Mouse (Mus musculus) ES-E14 (cell line): ENCODE results near the gene C9orf72.

Experiments
- CHD2 ChIP-seq: IDR thresholded peaks from 2 replicates; pipeline ENCODE4 v1.6.1; 2014; ENCODE audit warnings: mild to moderate bottlenecking, low read depth, low read length, inconsistent platforms
- HCFC1 ChIP-seq: IDR thresholded peaks from 2 replicates; pipeline ENCODE4 v1.6.1; 2012; ENCODE audit warnings: low read length, inconsistent platforms, borderline replicate concordance; ENCODE audit not compliant: insufficient read depth
- MAFK ChIP-seq: IDR thresholded peaks from 2 replicates; pipeline ENCODE4 v1.6.1; 2014; ENCODE audit warnings: mild to moderate bottlenecking, low read depth, low read length, inconsistent platforms; ENCODE audit not compliant: insufficient read depth
- ZC3H11A ChIP-seq: IDR thresholded peaks from 2 replicates; pipeline ENCODE4 v1.6.1; 2012; ENCODE audit warnings: low read depth, mild to moderate bottlenecking, inconsistent platforms, low read length, borderline replicate concordance
- ZNF384 ChIP-seq: IDR thresholded peaks from 2 replicates; pipeline ENCODE4 v1.6.1; 2012; ENCODE audit warnings: low read depth, low read length, inconsistent platforms

- TF ChIP-seq MAFK, result no peak
- TF ChIP-seq ZNF384, result no peak
- no peak for TF ChIP-seq HCFC1
- no peak for TF ChIP-seq CHD2
- TF ChIP-seq ZC3H11A, result no peak
Observed at GRCm38 (mm10) chr4:35187617-35188326, 38.2 kb downstream of the C9orf72 start.
